Mouse (Mus musculus) adipose tissue, adult 10 weeks (tissue): ENCODE measurements around the gene Gm3259. TPM values are rescaled to one million over a fixed set of nuclear protein-coding genes. Genes with fewer than 3 reads are reported as not detected.

Experiments used
- polyA plus RNA-seq: library from polyadenylated mRNA; stranded (reverse); fragments of 350-450 nt; fragmentation: Illumina TruSeq; extraction: RNeasy Lipid Tissue Mini Kit (QIAGEN cat#74804); gene quantifications from one replicate; pipeline ENCODE4 v1.2.3, GENCODE M21; 2014; ENCODE audit warnings: low read depth, low replicate concordance

Gene Gm3259
- not detected for polyA plus RNA-seq

GRCm38 (mm10) chr5:95305611-95306010 lies at the start of gene Gm3259:
Gm3259 (plus strand) TSS chr5:95305911.

GRCm38 (mm10) chr5:95272668-95273067 lies 33.0 kb upstream of the Gm3259 start, which contains the start of gene Gm10424:
Gm10424 (minus strand) TSS chr5:95272768.

Other genes starting within 250 kb of the Gm3259 start
- gene Gm7942, start 199.0 kb upstream of the Gm3259 start, polyA plus RNA-seq, result not detected
- not detected for gene Gm16513, start 123.3 kb upstream of the Gm3259 start, polyA plus RNA-seq
- gene Gm10424, start 33.1 kb upstream of the Gm3259 start, polyA plus RNA-seq, result not detected
- not detected for gene D5Ertd577e, start 150.9 kb downstream of the Gm3259 start, polyA plus RNA-seq
- gene Gm3286, start 204.8 kb downstream of the Gm3259 start, polyA plus RNA-seq, result not detected